Mouse (Mus musculus) heart, postnatal 4 days (tissue): ENCODE results near the gene Bicd2. TPM values are rescaled to one million over a fixed set of nuclear protein-coding genes. Genes with fewer than 3 reads are reported as not detected.

ENCODE experiments used
- DNase-seq: peaks from one replicate; pipeline ENCODE4 v3.0.0; 2021
- total RNA-seq, 2 experiments: library from RNA; stranded (reverse); gene quantifications; 2 replicates each; pipeline ENCODE4 v1.2.3; 2021

Bicd2 gene
- 10 to 100 TPM; 80.9 to 84.3 TPM for total RNA-seq

DNA sequence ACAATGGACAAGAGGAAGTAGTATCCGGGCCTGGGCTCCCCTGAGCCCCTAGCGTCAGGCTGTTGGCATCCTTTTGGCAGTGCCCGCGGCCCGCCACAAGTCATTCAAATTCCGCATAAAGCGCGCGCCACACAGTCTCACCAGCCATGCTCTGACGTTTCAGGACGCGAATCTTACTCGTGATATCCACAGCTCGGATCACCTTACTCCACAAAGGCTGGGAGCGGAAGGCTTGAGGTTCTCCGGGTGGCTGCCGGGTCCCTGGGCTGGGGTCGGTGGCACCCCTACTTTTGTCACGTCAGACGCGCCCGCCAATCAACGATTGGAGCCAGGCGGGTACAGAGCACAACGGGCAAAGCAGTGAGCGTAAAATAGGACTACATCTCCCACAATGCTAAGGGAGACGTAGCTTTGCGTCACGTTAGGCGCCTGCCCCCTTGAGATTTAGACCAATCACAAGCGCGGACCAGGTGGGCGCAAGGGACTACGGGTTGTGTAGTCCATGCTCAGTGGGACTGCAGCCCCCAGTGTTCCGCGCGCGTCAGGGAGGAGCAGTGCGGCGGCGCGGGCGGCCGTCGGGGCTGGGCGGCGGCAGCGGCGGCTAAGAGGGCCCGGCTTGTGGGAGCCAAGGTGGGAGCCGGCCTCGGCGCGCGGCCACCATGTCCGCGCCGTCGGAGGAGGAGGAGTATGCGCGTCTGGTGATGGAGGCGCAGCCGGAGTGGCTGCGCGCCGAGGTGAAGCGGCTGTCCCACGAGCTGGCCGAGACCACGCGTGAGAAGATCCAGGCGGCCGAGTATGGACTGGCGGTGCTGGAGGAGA, at the start of gene Bicd2:
Gene Bicd2, plus strand, starts transcription at position 574 of the 819 bp plus-strand sequence.
- peak; percentile 96 for DNase-seq

GRCm38 (mm10) chr13:49291949-49292348, 49.4 kb upstream of the Bicd2 start:
- DNase-seq: no peak

DNA sequence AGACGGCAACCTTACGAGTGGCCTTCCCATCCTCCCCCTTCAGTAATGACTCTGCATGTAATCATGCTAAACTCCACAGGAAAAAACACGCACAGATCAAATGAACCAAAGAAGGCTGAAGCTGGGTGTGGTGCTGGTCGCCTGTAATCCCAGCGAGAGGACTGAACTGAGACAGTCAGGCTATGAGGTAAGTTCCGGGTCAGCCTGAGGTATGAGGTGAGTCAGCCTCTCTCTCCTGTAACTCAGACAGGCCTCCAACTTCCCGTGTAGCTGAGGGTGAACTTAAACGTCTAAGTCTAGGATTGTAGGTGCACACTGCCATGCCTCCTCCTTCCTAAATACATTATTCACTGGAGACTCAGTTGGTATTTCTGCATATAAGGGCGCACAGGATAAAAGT, 47.3 kb upstream of the Bicd2 start:
- DNase-seq: no peak

- no peak for DNase-seq
These were observed 45.1 kb upstream of the Bicd2 start for GRCm38 (mm10) chr13:49296270-49296669.

- no peak for DNase-seq
These were observed 42.6 kb upstream of the Bicd2 start for GRCm38 (mm10) chr13:49298514-49299381.

- DNase-seq: no peak
These were observed 40.6 kb upstream of the Bicd2 start for GRCm38 (mm10) chr13:49300771-49301170.

- DNase-seq: no peak
These were observed 34.5 kb upstream of the Bicd2 start for GRCm38 (mm10) chr13:49306771-49307310.

GRCm38 (mm10) chr13:49307311-49307969, 33.9 kb upstream of the Bicd2 start:
- peak; percentile 54 for DNase-seq

DNA sequence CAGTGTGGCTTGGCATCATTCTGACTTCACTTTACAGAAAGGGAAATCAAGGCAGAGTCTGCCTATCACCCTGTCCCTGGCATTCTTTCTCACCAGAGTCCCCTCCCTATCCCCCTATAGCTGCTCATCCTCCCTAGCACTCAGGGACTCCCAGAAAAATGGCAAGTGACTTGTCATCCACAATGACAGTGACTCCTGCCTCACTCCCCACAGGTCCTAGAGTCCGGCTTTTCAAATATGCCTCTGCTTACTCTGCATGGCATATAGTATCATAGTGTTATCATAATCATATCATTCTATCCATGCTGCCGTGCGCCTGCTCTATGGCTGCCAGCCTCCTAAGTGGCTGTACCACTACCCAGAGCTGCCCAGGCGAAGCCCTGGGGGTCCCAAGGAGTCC, 33.2 kb upstream of the Bicd2 start:
- no peak for DNase-seq

DNA sequence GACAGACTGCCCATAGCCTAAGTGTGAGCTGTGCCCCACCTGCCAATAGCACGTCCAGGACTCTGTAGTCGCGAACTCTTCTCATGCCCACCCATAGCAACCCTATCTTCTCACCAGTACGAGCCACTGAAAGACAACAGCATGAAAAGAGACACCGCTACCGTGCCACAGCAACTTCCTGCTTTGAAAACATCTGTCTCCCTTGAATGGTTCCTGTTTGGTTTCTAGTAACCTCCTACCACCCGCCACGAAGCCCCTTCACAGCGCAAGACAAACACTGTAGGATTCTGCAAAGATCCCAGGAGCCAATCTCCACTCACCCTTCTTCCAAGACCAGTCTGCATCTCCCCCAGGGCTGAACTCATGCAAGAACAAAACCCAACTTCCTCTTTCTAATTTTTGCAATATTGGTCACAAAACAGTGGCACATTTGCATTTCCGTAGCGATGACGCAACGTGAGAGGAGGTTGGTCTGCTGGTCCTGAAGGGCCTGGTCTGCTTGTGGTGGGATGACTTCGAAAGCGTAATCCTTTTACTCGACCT, 32.5 kb upstream of the Bicd2 start:
- DNase-seq: no peak

DNA sequence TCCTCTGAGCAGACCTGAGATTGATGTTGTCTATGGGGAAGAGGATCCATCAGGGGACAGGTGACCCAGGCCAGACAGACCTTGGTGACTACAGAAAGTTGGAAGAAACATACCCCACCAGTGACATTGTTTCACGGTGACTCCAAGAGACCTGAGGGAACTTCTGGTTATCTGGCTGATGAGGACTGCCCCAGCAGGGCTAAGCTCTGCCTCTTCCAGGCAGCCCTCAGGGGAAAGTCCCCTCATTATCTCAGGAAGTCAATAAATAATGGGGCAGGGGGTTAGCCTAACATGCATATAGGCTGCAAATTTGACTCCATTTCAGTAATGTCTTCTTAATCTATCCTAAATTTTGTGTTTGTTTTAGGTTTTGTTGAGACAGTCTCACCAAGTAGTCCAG, 31.9 kb upstream of the Bicd2 start:
- no peak for DNase-seq

DNA sequence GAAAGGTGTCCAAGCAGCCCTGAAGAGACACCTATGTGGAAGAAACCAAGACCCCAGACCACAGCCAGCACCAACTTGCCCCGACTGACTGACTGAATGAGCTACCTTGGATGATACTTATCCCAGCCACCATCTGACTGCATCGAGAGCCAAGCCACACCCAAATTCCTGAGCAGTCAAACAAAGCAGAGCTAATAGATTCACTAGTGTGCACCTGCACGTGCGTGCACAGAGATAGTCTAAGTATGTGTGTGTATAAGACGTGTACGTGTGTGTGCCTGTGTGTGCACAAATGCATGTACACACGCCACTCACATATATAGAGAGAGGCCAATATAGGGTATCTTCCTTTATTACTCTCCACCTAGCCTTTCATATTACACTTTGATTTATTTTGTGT, 29.7 kb upstream of the Bicd2 start:
- DNase-seq: no peak

GRCm38 (mm10) chr13:49316386-49317162, 24.8 kb upstream of the Bicd2 start:
- no peak for DNase-seq

DNA sequence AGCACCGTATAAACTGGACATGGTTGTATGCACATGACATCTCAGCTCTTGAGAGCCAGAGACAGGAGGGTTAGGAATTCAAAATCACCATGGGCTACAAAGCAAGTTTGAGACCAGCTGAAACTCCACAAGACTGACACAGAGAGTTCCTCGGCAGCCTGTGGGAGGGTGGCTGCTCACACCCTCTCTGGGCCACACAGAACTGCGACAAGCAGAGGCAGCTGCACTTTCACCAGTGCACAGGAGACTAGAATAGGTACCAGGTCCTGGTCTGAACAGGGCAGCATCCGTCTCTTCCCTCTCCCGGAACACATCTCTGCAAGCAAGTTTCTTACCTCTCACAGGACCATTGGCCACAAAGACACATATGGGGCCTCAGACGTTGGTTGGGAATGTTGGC, 23.9 kb upstream of the Bicd2 start:
- no peak for DNase-seq

GRCm38 (mm10) chr13:49317914-49318313, 23.5 kb upstream of the Bicd2 start:
- no peak for DNase-seq

DNA sequence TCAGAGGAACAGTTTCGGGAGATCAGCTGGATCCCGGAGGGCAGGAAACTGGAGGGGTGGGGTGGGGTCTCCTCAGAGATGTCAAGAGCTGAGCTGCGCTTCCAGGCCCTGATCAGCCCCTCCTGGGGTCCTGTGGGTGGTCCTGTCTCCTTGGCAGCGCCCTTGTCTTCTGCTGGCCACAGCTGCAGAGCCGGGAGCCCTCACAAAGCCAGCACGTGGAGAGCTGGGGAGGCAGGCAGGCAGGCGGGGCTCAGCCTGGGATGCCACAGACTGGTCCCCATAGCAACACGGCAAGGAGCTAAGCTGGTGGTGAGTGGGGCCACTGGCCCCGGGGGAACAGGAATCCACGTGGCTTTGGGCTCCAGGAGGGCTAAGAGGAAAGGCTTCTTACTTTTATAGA, 21.3 kb upstream of the Bicd2 start, which contains the start of gene Fgd3:
Gene Fgd3, minus strand, starts transcription at position 272 of the 400 bp plus-strand sequence.
- DNase-seq: peak; percentile 49

DNA sequence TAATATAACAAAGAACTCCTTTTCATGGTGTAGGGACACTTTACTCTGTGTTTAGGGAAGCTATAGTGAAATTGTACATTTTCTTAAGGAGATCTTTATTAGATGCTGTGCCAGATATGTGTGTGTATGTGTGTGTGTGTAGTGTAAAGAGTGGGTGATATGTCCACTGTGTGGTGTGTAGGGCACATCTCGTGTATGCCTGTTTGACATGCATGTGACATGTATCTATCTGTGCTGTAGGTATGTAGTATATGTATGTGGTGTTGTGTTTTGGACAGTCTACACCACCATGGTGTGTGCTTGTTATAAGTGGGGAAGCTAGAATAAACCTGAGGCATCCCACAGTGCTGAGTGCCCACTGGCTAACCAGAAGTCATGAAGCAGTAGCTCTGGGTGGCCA, 20.9 kb upstream of the Bicd2 start:
- DNase-seq: no peak

DNA sequence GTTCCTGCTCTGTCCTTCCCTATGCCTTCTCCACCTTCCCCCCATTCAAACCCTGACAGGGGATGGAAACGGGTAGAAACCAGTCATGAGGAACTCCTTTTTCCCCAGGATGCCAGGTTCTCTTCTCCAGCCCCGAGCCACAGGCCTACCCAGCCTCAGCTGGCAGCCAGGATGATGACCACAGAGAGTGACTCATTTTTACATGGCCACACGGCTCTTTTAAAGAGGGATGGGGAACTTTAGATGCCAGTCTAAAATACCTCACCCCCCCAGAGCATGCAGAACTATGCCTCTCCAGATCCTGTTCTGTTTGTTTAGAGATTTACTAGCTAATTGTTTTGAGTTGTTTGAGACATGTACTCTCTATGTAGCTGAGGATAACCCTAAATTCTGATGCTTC, 19.9 kb upstream of the Bicd2 start:
- no peak for DNase-seq

- DNase-seq: no peak
These were observed 19.2 kb upstream of the Bicd2 start for GRCm38 (mm10) chr13:49322169-49322568.

DNA sequence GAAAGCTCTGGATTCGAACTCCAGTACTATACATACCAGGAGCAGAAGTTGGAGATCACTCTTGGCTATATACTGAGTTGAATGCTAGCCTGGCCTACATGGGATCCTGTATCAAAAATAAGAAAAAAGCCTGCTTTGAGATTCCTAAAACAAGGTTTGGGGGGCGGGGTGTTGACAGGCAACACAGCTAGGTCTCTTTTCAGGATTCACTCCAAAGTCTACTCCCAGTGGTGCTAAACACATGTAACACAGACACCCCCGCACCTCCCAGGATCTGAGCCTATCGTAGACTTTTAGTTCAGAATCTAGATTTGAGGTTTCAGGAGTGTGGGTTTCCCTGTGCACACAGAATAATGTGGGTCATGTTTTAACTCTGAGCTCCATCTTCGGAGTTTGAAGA, 18.6 kb upstream of the Bicd2 start:
- DNase-seq: no peak

- no peak for DNase-seq
These were observed 16.5 kb upstream of the Bicd2 start for GRCm38 (mm10) chr13:49324871-49325270.
